Mouse (Mus musculus): Measurements from ENCODE around the gene Uqcrc1.

DNA sequence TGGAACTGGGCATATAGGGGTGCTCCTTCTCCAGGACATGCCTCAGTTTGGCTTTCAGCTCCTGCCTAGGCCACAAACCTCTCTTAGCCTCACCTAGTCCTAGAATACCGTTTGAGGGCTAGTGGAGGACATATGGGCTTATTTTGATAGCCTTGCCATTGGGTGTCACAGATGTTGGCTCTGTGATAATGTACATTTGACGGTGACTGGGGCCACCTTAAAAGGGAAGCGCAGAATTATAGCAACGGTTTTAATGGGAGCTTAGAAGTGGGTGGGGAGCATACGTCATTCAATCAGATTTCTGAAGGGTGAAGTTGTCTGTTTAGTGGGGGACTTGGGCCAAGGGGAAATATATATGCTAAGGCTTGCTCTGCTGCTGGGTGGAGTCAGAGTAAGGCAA is 9.2 kb downstream of the Uqcrc1 start:
- TF ChIP-seq GATA1 (IDR thresholded peaks at IDR 0.05; ENCODE audit: low read length) (no peak), TAL1 (IDR thresholded peaks at IDR 0.05; ENCODE audit: low read length) (no peak)

All from erythroblast, embryonic 14.5 days (primary cell).